Mouse (Mus musculus) layer of hippocampus, adult 9-11 months (tissue): ENCODE results near the gene Xntrpc.
A peak's percentile ranks its signal among the peaks of the same experiment; 100 is the strongest.

Source experiments
- DNase-seq: peaks from one replicate; pipeline ENCODE4 v3.0.0; 2022

Xntrpc gene

GRCm38 (mm10) chr7:102082816-102083215 lies 17.3 kb downstream of the Xntrpc start, which contains the start of gene Trpc2:
TSS of gene Trpc2 (plus strand) at chr7:102083116.
- no peak for DNase-seq

GRCm38 (mm10) chr7:102084041-102084696 lies 18.7 kb downstream of the Xntrpc start:
- no peak for DNase-seq

GRCm38 (mm10) chr7:102087336-102087735 lies 21.8 kb downstream of the Xntrpc start:
- no peak for DNase-seq

GRCm38 (mm10) chr7:102099760-102100661 lies 34.5 kb downstream of the Xntrpc start:
- DNase-seq = no peak

- no peak for DNase-seq
These were observed 35.4 kb downstream of the Xntrpc start for GRCm38 (mm10) chr7:102100868-102101267.

GRCm38 (mm10) chr7:102101487-102101886 lies 36.0 kb downstream of the Xntrpc start, which contains the start of gene Art1:
TSS of gene Art1 (plus strand) at chr7:102101743.
- DNase-seq = no peak

- DNase-seq = no peak
These were observed 36.7 kb downstream of the Xntrpc start for GRCm38 (mm10) chr7:102102241-102102640.

GRCm38 (mm10) chr7:102102696-102103095 lies 37.2 kb downstream of the Xntrpc start:
- no peak for DNase-seq

- DNase-seq = no peak
These were observed 38.0 kb downstream of the Xntrpc start for GRCm38 (mm10) chr7:102103555-102103954.

GRCm38 (mm10) chr7:102104126-102104525 lies 38.6 kb downstream of the Xntrpc start:
- DNase-seq = peak; percentile 42

- no peak for DNase-seq
These were observed 41.2 kb downstream of the Xntrpc start for GRCm38 (mm10) chr7:102106700-102107141.

GRCm38 (mm10) chr7:102108206-102108605 lies 42.7 kb downstream of the Xntrpc start:
- DNase-seq = no peak

- no peak for DNase-seq
These were observed 43.7 kb downstream of the Xntrpc start, which contains the start of gene Art5 for GRCm38 (mm10) chr7:102109171-102109570. TSS of gene Art5 (minus strand) at chr7:102109489.

GRCm38 (mm10) chr7:102109746-102110145 lies 44.2 kb downstream of the Xntrpc start:
- no peak for DNase-seq

- DNase-seq = no peak
These were observed 47.7 kb downstream of the Xntrpc start for GRCm38 (mm10) chr7:102113151-102113729.

GRCm38 (mm10) chr7:102116579-102117331 lies 51.2 kb downstream of the Xntrpc start, which contains the start of gene Chrna10:
TSS of gene Chrna10 (minus strand) at chr7:102116828.
- no peak for DNase-seq

GRCm38 (mm10) chr7:102117382-102117781 lies 51.9 kb downstream of the Xntrpc start:
- DNase-seq = no peak

GRCm38 (mm10) chr7:102120326-102120725 lies 54.8 kb downstream of the Xntrpc start:
- no peak for DNase-seq

- no peak for DNase-seq
These were observed 66.9 kb downstream of the Xntrpc start for GRCm38 (mm10) chr7:102132395-102132794.

GRCm38 (mm10) chr7:102137464-102137863 lies 72.0 kb downstream of the Xntrpc start:
- no peak for DNase-seq

- no peak for DNase-seq
These were observed 72.4 kb downstream of the Xntrpc start for GRCm38 (mm10) chr7:102137898-102138297.
